Mouse (Mus musculus) spleen, postnatal 4 days (tissue): ENCODE data around the gene Hopx.

Experiments
- DNase-seq, 2 experiments: peaks; one replicate each; pipeline ENCODE4 v3.0.0; 2022; ENCODE audit warnings: low spot score in 2 of 2

The Hopx gene

GRCm38 (mm10) chr5:77114817-77115731, at the start of gene Hopx:
TSS of gene Hopx (minus strand) at chr5:77115121.
- DNase-seq, result no peak

GRCm38 (mm10) chr5:77163597-77163996, 48.7 kb upstream of the Hopx start:
- no peak for DNase-seq

- DNase-seq, result no peak
Measured at GRCm38 (mm10) chr5:77162566-77162965, 47.6 kb upstream of the Hopx start.

GRCm38 (mm10) chr5:77157777-77158540, 43.0 kb upstream of the Hopx start:
- no peak for DNase-seq

GRCm38 (mm10) chr5:77156938-77157337, 42.0 kb upstream of the Hopx start:
- DNase-seq, result no peak

- DNase-seq, result no peak
Measured at GRCm38 (mm10) chr5:77155526-77155925, 40.6 kb upstream of the Hopx start.

GRCm38 (mm10) chr5:77154812-77155211, 39.9 kb upstream of the Hopx start:
- DNase-seq, result no peak

GRCm38 (mm10) chr5:77151738-77152137, 36.8 kb upstream of the Hopx start:
- no peak for DNase-seq

- no peak for DNase-seq
Measured at GRCm38 (mm10) chr5:77151075-77151474, 36.2 kb upstream of the Hopx start.

- no peak for DNase-seq
Measured at GRCm38 (mm10) chr5:77148021-77148621, 33.2 kb upstream of the Hopx start.

GRCm38 (mm10) chr5:77146459-77147170, 31.7 kb upstream of the Hopx start:
- DNase-seq, result no peak

- DNase-seq, result no peak
Measured at GRCm38 (mm10) chr5:77144647-77145046, 29.7 kb upstream of the Hopx start.

GRCm38 (mm10) chr5:77143076-77143475, 28.2 kb upstream of the Hopx start:
- no peak for DNase-seq

GRCm38 (mm10) chr5:77141336-77141735, 26.4 kb upstream of the Hopx start:
- no peak for DNase-seq

- DNase-seq, result no peak
Measured at GRCm38 (mm10) chr5:77140861-77141260, 25.9 kb upstream of the Hopx start.

GRCm38 (mm10) chr5:77140108-77140507, 25.2 kb upstream of the Hopx start:
- no peak for DNase-seq

GRCm38 (mm10) chr5:77137701-77138265, 22.9 kb upstream of the Hopx start:
- no peak for DNase-seq

GRCm38 (mm10) chr5:77136684-77137224, 21.8 kb upstream of the Hopx start:
- no peak for DNase-seq

- no peak for DNase-seq
Measured at GRCm38 (mm10) chr5:77134961-77135360, 20.0 kb upstream of the Hopx start.

GRCm38 (mm10) chr5:77134465-77134864, 19.5 kb upstream of the Hopx start:
- DNase-seq, result no peak

GRCm38 (mm10) chr5:77133960-77134359, 19.0 kb upstream of the Hopx start:
- DNase-seq, result no peak
